Mouse (Mus musculus): ENCODE measurements around the gene Gm17304.

DNA sequence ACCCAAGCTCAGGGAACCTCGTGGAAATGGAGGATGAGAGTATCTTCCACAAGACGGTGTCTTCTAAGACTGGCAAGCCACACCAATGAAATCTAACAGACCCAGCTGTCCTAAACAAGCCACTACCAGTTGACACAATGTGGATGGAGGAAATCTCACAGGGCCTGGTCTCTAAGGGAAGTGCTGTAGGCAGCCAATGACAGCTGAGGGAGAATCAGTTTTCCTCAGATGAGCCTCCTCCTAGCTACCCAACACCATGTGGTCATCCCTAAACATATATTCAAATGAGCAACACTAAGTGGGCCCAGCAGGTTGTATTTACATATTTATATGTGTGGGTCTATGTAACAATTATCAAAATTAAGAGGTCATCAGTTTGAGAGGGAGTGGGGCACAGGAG lies 11.4 kb upstream of the Gm17304 start:
- TF ChIP-seq CTCF (IDR thresholded peaks at IDR 0.05; ENCODE audit: control insufficient read depth, insufficient read depth, low read length) (no peak), POLR2A (IDR thresholded peaks at IDR 0.05; ENCODE audit: borderline replicate concordance, control insufficient read depth, low read depth, low read length) (no peak)
